Mouse (Mus musculus) gastrocnemius, adult 2 months (tissue): ENCODE measurements at regions not wholly inside any gene's neighbourhood (a gene's known extent, or its start where the extent isn't known, plus 50 kb on each side); places are given as distances from the start of the nearest gene placed in this dataset.

Source experiments
- DNase-seq: peaks from one replicate; pipeline ENCODE4 v3.0.0; 2022
- H3K27ac ChIP-seq: fragments of 200-600 bp; 2 replicates; pipeline ENCODE4 v1.8.1; 2022; ENCODE audit warnings: mild to moderate bottlenecking
- H3K4me3 ChIP-seq: fragments of 200-600 bp; 2 replicates; pipeline ENCODE4 v1.8.1; 2022; ENCODE audit warnings: mild to moderate bottlenecking, moderate library complexity
- CTCF ChIP-seq: fragments of 200-600 bp; IDR thresholded peaks from 2 replicates; pipeline ENCODE4 v1.8.1; 2022; ENCODE audit warnings: antibody characterized with exemption, mild to moderate bottlenecking, moderate library complexity
- intact Hi-C: fragments of 180-260 bp; cut with DNase I; formaldehyde crosslinking; loops from one replicate; pipeline ENCODE4 v1.15.1; 2025

- TF ChIP-seq CTCF = no peak
- intact Hi-C loops = no loop called here
- Histone ChIP-seq H3K27ac (no peak overlapping the region), H3K4me3 (no peak overlapping the region)
- no peak for DNase-seq
These were observed 374.3 kb upstream of the B430305J03Rik start for GRCm38 (mm10) chr3:61740088-61740487.

- intact Hi-C loops = no loop called here
- H3K4me3 ChIP-seq = no peak overlapping the region
- DNase-seq = no peak
- no peak for TF ChIP-seq CTCF
- no peak overlapping the region for H3K27ac ChIP-seq
These were observed 372.8 kb upstream of the B430305J03Rik start for GRCm38 (mm10) chr3:61738528-61738927.

GRCm38 (mm10) chr3:61716785-61717184 lies 351.0 kb upstream of the B430305J03Rik start:
- H3K4me3 ChIP-seq = no peak overlapping the region
- no peak for TF ChIP-seq CTCF
- intact Hi-C loops = no loop called here

GRCm38 (mm10) chr3:61687933-61688705 lies 322.4 kb upstream of the B430305J03Rik start:
- TF ChIP-seq CTCF = no peak
- intact Hi-C loops = no loop called here
- Histone ChIP-seq H3K4me3 (no peak overlapping the region), H3K27ac (no peak overlapping the region)
- no peak for DNase-seq

More at GRCm38 (mm10) chr3:61716785-61717184, 351.0 kb upstream of the B430305J03Rik start:
- DNase-seq = no peak
- H3K27ac ChIP-seq = no peak overlapping the region

- no peak for DNase-seq
- TF ChIP-seq CTCF = no peak
- intact Hi-C loops = no loop called here
- Histone ChIP-seq H3K4me3 (no peak overlapping the region), H3K27ac (no peak overlapping the region)
These were observed 305.1 kb upstream of the B430305J03Rik start for GRCm38 (mm10) chr3:61670874-61671273.

- TF ChIP-seq CTCF = no peak
- intact Hi-C loops = no loop called here
- no peak for DNase-seq
These were observed 290.4 kb upstream of the B430305J03Rik start for GRCm38 (mm10) chr3:61656143-61656542.

DNA sequence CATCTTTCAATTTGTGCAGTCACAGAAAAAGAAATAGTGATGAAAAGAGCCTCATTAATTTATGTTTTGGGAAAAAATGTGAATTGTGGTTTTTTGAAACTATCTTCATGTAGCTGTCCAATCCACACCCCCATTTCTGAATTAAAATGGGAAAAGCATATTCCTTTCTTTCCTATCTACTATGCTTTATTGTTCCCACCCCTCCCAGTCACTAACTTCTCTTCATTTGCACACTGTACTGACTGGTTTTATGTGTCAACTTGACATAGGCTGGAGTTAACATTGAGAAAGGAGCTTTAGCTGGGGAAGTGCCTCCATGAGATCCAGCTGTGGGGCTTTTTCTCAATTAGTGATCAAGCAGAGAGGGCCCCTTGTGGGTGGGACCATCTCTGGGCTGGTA lies 262.8 kb upstream of the B430305J03Rik start:
- no peak for DNase-seq
- Histone ChIP-seq H3K27ac (no peak overlapping the region), H3K4me3 (no peak overlapping the region)
- intact Hi-C loops = no loop called here
- TF ChIP-seq CTCF = no peak

More at GRCm38 (mm10) chr3:61656143-61656542, 290.4 kb upstream of the B430305J03Rik start:
- no peak overlapping the region for H3K4me3 ChIP-seq
- H3K27ac ChIP-seq = no peak overlapping the region

DNA sequence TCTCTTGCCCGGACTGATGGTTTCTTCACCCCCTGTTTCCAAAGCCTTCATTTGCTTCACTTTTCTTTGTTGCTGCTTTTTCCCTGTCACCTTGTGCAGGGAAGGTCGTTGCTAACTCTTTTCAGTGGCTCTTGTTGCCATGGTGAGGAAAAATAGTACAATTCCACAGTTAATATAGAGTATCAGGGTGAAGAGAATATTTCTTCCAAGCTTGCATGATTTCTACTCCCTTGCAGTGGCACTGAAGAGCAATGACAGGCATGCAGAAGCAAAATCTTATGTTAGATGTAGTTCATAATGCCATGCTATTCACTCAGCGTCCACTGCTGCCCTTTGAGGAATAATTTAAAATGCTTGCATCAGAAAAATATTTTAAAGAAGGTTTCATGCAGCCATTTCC lies 262.3 kb upstream of the B430305J03Rik start:
- intact Hi-C loops = no loop called here
- TF ChIP-seq CTCF = no peak
- Histone ChIP-seq H3K27ac (no peak overlapping the region), H3K4me3 (no peak overlapping the region)
- no peak for DNase-seq

DNA sequence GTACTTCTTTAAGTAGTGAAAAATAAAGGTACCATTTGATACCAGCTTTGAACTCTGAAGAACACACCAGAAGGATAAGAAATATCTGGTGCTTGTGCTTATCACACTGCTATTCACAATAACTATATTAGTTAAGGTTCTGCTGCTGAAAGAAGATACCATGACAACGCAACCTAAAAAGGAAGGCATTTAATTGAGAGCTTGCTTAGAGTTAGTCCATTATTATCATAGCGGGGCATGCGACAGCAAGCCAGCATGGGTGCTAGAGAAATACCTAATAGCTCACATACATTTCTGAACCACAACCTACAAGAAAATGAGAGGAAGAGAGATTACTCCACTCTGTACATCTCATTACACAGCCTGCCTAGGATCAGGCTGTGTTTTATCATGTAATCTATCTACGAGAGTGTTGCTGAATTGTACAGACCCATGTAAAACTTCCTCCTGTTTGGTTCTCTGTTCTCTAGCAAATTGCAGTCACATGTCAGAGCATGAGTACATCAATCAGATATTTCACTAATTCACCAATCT lies 258.3 kb upstream of the B430305J03Rik start:
- TF ChIP-seq CTCF = no peak
- intact Hi-C loops = no loop called here
- no peak for DNase-seq
- Histone ChIP-seq H3K4me3 (no peak overlapping the region), H3K27ac (no peak overlapping the region)

- Histone ChIP-seq H3K4me3 (no peak overlapping the region), H3K27ac (no peak overlapping the region)
- no peak for TF ChIP-seq CTCF
- intact Hi-C loops = no loop called here
- no peak for DNase-seq
These were observed 239.7 kb upstream of the B430305J03Rik start for GRCm38 (mm10) chr3:61605469-61605868.

GRCm38 (mm10) chr3:61602891-61603290 lies 237.1 kb upstream of the B430305J03Rik start:
- intact Hi-C loops = no loop called here
- no peak for TF ChIP-seq CTCF
- no peak for DNase-seq
- no peak overlapping the region for H3K27ac ChIP-seq
- no peak overlapping the region for H3K4me3 ChIP-seq

GRCm38 (mm10) chr3:61595574-61595973 lies 229.8 kb upstream of the B430305J03Rik start:
- Histone ChIP-seq H3K27ac (no peak overlapping the region), H3K4me3 (no peak overlapping the region)
- DNase-seq = no peak
- no peak for TF ChIP-seq CTCF
- intact Hi-C loops = no loop called here

DNA sequence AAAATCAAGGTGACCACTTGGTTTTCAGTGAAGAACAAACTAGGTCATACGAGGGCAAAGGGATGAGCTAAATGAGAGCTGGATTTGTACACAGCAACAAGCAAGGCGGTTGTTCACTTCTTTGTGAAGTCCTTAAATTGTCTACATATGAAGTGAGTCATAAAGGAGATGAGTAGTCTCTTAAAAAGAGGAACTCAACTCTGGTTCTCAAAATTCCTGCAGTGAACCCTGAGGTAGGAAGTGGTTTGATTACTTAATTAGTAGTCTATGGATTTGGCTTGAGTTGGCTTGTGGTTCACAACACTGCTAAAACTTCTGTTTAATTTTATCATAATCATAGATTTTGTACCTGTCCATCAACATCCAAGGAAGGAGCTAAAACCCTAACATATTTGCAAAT lies 226.6 kb upstream of the B430305J03Rik start:
- no peak for TF ChIP-seq CTCF
- Histone ChIP-seq H3K27ac (no peak overlapping the region), H3K4me3 (no peak overlapping the region)
- intact Hi-C loops = no loop called here
- no peak for DNase-seq

DNA sequence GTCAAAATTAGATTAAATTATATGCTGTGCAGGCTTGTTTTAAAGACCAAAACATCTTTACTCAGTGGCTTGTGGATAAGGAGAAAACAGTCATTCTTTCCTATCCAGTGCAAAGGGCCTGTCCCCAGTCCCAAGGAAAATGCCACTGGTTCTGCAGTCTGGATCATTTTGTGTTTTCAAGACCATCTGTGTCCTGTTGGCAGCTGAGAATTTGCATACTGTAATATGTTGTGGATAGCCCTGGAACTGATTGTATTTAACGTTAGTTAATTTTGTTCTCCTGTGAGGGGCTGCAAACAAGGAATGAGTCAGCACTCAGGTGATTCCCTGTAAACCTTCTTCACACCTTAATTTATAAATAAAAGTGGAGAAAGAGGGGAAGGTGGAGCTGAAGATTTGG lies 217.9 kb upstream of the B430305J03Rik start:
- Histone ChIP-seq H3K27ac (no peak overlapping the region), H3K4me3 (no peak overlapping the region)
- DNase-seq = no peak
- intact Hi-C loops = no loop called here
- no peak for TF ChIP-seq CTCF
